Mouse (Mus musculus) liver, adult 2 months (tissue): ENCODE measurements around the gene Rala. TPM values are rescaled to one million over a fixed set of nuclear protein-coding genes. Genes with fewer than 3 reads are reported as not detected.

Experiments
- DNase-seq: peaks from one replicate; pipeline ENCODE4 v3.0.0-alpha.2; 2011; ENCODE audit warnings: low read depth, low spot score; ENCODE audit errors: extremely low read depth
- H3K27ac ChIP-seq: fragments of 200-500 bp; replicated peaks from 2 replicates; pipeline ENCODE4 v1.5.1; 2012; ENCODE audit warnings: low read depth, mild to moderate bottlenecking, control low read depth, inconsistent platforms, low read length; ENCODE audit not compliant: insufficient read depth
- H3K27me3 ChIP-seq: fragments of 200-500 bp; 2 replicates; pipeline ENCODE4 v1.6.1; 2012; ENCODE audit warnings: mild to moderate bottlenecking, moderate library complexity, low read length, inconsistent platforms; ENCODE audit not compliant: control insufficient read depth, insufficient read depth
- H3K36me3 ChIP-seq: fragments of 200-500 bp; 2 replicates; pipeline ENCODE4 v1.6.1; 2012; ENCODE audit warnings: low read length, inconsistent platforms; ENCODE audit not compliant: control insufficient read depth, insufficient read depth
- H3K4me1 ChIP-seq: fragments of 200-500 bp; 2 replicates; pipeline ENCODE4 v1.6.1; 2011; ENCODE audit warnings: low read length; ENCODE audit not compliant: control insufficient read depth, insufficient read depth
- H3K4me3 ChIP-seq: fragments of 200-500 bp; 2 replicates; pipeline ENCODE4 v1.5.1; 2011; ENCODE audit warnings: low read depth, mild to moderate bottlenecking, control low read depth, low read length, moderate library complexity; ENCODE audit not compliant: insufficient read depth
- H3K79me2 ChIP-seq: fragments of 200-500 bp; 2 replicates; pipeline ENCODE4 v1.6.1; 2012; ENCODE audit warnings: inconsistent platforms, mild to moderate bottlenecking, low read length, moderate library complexity; ENCODE audit not compliant: control insufficient read depth, insufficient read depth
- H3K9ac ChIP-seq: fragments of 200-500 bp; 2 replicates; pipeline ENCODE4 v1.6.1; 2012; ENCODE audit warnings: low read depth, mild to moderate bottlenecking, control low read depth, inconsistent platforms, low read length
- CTCF ChIP-seq: fragments of 200-500 bp; IDR thresholded peaks from 2 replicates; pipeline ENCODE4 v1.5.1; 2011; ENCODE audit warnings: low read depth, low read length, control low read depth
- POLR2A ChIP-seq: fragments of 200-500 bp; IDR thresholded peaks from 2 replicates; pipeline ENCODE4 v1.6.1; 2011; ENCODE audit warnings: low read length, control low read depth; ENCODE audit not compliant: insufficient read depth; ENCODE audit errors: extremely low read depth
- WGBS: fragments of 180-500 bp; shearing (Covaris S2); methylation state at CpG from one replicate; pipeline ENCODE4 v1.1.7; 2018; 5-methylcytosine and 5-hydroxymethylcytosine counted together
- polyA plus RNA-seq: library from polyadenylated mRNA; depleted of rRNA; stranded (reverse); fragments of >200 nt; gene quantifications from 2 replicates; pipeline ENCODE4 v1.2.3, GENCODE M21; 2012
- total RNA-seq: library from RNA; depleted of rRNA; stranded (reverse); fragments of >200 nt; gene quantifications from 2 replicates; pipeline ENCODE4 v1.2.3, GENCODE M21; 2014

Gene Rala
- total and polyA plus RNA-seq, 2 experiments: 9.3 to 17.3 TPM

DNA sequence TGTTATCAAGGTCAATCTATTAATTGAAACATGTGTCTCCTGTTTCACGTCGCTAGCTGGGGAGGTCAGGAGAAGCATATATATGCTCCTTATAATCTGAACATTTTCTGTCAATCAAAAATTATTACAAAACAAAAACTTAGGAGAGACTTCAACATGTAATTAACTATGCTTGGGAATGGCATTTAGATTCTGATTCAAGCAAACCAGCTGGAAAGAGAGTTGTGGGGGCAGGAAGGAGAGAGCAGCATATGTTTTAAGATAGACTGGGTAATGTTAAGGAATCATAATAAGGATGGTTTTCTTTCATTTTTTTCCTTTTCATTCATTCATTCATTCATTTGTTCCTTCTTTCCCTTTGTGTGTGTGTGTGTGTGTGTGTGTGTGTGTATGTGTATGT is 77.3 kb downstream of the Rala start:
- no peaks in the 10 kb centered on the region for H3K27me3 ChIP-seq
- H3K36me3 ChIP-seq: no peaks in the 10 kb centered on the region
- no peak overlapping the region for H3K4me3 ChIP-seq
- no peak for DNase-seq
- no peak for TF ChIP-seq POLR2A
- TF ChIP-seq CTCF: no peak
- H3K27ac ChIP-seq: no peak overlapping the region
- no peaks in the 10 kb centered on the region for H3K79me2 ChIP-seq
- no peak overlapping the region for H3K9ac ChIP-seq
- WGBS: 93% methylated on average over 2 of the region's 2 CpGs
- no peaks in the 10 kb centered on the region for H3K4me1 ChIP-seq

DNA sequence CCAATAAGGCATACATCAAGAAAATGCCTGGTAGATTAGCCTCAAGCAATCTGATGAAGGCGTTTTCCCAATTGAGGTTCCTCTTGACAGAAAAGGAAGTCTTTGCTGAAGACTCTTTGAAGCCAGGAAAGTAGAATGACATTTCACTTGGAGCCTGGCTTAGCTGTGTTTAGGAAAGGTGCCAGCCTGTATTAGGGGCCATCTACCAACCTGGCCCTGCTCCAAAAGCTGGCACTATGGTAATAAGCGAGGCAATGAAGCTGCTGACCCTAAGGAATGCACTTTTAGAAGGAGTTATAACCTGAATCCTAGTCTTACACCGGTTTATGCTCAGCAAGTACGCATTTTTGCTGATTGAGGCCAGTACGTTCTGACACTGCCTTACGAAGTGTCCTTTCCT is 83.5 kb downstream of the Rala start:
- 81% methylated on average over 6 of the region's 6 CpGs for WGBS
- Histone ChIP-seq H3K4me3 (no peak overlapping the region), H3K27ac (no peak overlapping the region), H3K79me2 (no peaks in the 10 kb centered on the region), H3K4me1 (no peaks in the 10 kb centered on the region), H3K9ac (no peak overlapping the region), H3K36me3 (no peaks in the 10 kb centered on the region), H3K27me3 (no peaks in the 10 kb centered on the region)
- no peak for DNase-seq
- TF ChIP-seq POLR2A (no peak), CTCF (no peak)

DNA sequence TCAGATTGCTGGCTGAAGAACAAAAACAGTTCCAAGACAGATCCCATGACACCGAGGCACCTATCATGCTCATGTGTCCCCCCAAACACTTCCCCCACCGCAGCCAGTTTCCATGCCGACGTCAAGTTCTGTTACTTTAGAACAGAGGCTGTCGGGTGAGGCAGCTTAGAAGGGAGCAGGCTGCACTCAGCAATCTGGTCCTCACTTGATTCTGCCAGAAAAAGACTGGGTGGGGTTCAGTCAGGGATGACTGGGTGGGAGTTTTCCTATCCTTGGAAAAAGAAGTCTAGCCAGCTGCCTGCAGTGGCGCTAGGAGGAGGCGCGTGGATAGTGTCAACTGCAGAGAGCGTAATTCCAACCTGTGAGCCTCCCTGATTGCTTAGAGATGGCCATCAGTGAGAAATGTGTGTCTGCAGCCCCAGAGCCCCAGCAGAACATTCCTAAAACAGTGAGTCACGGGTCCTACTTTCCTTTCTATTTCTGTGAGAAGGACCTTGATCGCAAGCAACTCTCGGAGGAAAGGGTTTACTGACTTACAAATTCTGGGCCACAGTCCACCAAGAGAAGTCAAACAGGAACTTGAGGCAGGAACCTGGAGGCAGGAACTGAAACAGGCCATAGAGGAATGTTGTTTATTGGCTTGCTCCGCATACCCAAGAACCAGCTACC is 84.5 kb downstream of the Rala start:
- no peak for DNase-seq
- 86% methylated on average over 13 of the region's 13 CpGs for WGBS

DNA sequence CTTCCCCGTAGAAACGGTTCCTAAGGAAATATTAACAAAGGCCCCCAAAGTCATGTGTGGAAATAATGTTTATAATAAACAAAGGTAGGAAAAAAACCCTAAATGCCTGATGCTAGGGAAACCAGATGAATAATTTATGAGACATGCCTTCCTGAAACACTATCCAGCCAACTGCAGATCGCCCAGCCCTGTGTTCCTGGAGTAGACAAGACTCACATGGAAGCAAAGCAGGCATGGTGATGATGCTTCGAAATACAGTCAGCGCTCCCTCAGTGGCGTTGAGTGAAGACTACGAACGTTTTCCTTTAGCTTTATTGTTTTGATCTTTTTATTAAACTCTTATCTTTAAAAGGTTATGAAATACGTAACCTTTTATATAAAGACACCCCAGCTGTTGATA is 87.0 kb downstream of the Rala start:
- Histone ChIP-seq H3K79me2 (no peaks in the 10 kb centered on the region), H3K4me1 (no peaks in the 10 kb centered on the region), H3K4me3 (no peak overlapping the region), H3K27ac (no peak overlapping the region), H3K9ac (no peak overlapping the region), H3K27me3 (no peaks in the 10 kb centered on the region), H3K36me3 (no peaks in the 10 kb centered on the region)
- no peak for DNase-seq
- TF ChIP-seq CTCF (no peak), POLR2A (no peak)
- 88% methylated on average over 9 of the region's 9 CpGs for WGBS

More for the DNA sequence above, 84.5 kb downstream of the Rala start:
- Histone ChIP-seq H3K79me2 (no peaks in the 10 kb centered on the region), H3K36me3 (no peaks in the 10 kb centered on the region), H3K4me1 (no peaks in the 10 kb centered on the region), H3K4me3 (no peak overlapping the region), H3K27ac (no peak overlapping the region), H3K9ac (no peak overlapping the region), H3K27me3 (no peaks in the 10 kb centered on the region)
- TF ChIP-seq CTCF (no peak), POLR2A (no peak)

DNA sequence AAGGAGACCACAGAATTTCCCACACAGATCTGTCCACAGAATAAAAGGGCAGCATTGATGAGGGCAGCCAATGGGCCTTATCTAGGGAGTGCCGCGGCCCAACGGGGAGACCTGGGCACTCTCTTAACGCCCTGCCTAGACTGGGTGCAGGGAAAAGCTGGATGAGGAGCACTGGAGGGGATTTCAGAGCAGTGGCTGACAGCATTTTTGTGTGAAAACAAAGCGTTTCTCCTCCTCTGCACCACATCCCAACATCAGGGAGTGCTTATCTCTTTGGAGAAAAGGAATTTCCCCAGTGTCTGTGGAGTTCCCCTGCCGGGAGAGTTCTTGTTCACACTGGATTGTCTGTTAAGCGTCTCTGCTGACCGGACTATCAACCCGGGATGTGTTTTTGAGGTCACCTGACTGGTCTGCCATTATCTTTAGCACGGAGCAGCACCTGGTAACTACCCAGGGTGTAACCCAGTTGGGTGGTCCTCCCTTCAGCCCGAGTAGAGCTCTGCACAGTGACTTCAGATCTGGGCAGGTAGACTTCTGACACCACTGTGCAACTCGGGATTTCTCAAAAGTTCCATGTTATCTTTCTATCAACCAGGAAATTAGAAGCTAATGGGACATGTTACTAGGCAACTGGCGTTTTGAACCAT is 88.4 kb downstream of the Rala start:
- Histone ChIP-seq H3K4me1 (no peaks in the 10 kb centered on the region), H3K27me3 (no peaks in the 10 kb centered on the region), H3K79me2 (no peaks in the 10 kb centered on the region), H3K4me3 (no peak overlapping the region), H3K9ac (no peak overlapping the region), H3K36me3 (no peaks in the 10 kb centered on the region), H3K27ac (no peak overlapping the region)
- 10% methylated on average over 13 of the region's 13 CpGs for WGBS
- TF ChIP-seq CTCF (no peak), POLR2A (no peak)
- DNase-seq: no peak

DNA sequence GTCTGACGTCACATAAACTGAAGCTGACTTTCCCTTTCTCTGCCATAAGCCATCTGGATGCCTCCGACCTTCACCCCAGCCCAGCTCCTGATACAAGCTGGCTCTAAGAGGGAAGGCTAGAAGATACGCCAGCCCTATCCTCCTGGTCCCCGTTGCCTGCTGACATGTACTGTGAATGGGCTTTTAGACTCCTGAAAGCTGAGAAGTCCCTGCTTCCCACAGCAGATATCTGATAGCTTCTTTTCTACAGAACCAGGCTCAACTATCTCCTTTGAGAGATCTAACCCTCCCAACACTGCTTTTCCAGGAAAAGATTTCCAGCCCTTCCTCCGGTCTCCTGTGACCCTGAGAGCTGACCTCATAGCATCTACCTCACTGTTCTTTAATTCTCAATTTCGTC is 89.3 kb downstream of the Rala start:
- no peaks in the 10 kb centered on the region for H3K36me3 ChIP-seq
- H3K9ac ChIP-seq: no peak overlapping the region
- no peak for TF ChIP-seq POLR2A
- TF ChIP-seq CTCF: no peak
- no peaks in the 10 kb centered on the region for H3K79me2 ChIP-seq
- H3K27ac ChIP-seq: no peak overlapping the region
- DNase-seq: no peak
- WGBS: 55% methylated on average over 6 of the region's 6 CpGs
- H3K4me3 ChIP-seq: no peak overlapping the region
- no peaks in the 10 kb centered on the region for H3K4me1 ChIP-seq
- H3K27me3 ChIP-seq: no peaks in the 10 kb centered on the region
